Mouse (Mus musculus): ENCODE results near the gene Hnrnpf. TPM values are rescaled to one million over a fixed set of nuclear protein-coding genes. Genes with fewer than 3 reads are reported as not detected.

Hnrnpf gene
- 77.0 and 125 TPM in 2 replicates for polyA plus RNA-seq (2012; ENCODE audit: low replicate concordance)

GRCm38 (mm10) chr6:117900126-117901080 is at the start of gene Hnrnpf:
Gene Hnrnpf, plus strand, starts transcription at chr6:117900324.

GRCm38 (mm10) chr6:117861848-117862247 is 38.3 kb upstream of the Hnrnpf start, which contains the start of gene Zfp239:
Gene Zfp239, plus strand, starts transcription at chr6:117862100.

GRCm38 (mm10) chr6:117937222-117937932 is 37.3 kb downstream of the Hnrnpf start, which contains the start of gene Fxyd4:
Gene Fxyd4, minus strand, starts transcription at chr6:117937692.

Other genes starting within 250 kb of the Hnrnpf start
- 1.7 and 10.4 TPM in 2 replicates for gene Zfp637, start 59.1 kb upstream of the Hnrnpf start, polyA plus RNA-seq (2012; ENCODE audit: low replicate concordance)
- gene Zfp239, start 38.2 kb upstream of the Hnrnpf start, polyA plus RNA-seq (2012; ENCODE audit: low replicate concordance) = 0.43 and 0.68 TPM in 2 replicates
- gene Fxyd4, start 37.4 kb downstream of the Hnrnpf start, polyA plus RNA-seq (2012; ENCODE audit: low replicate concordance) = not detected in 2 replicates
- gene Rasgef1a, start 111.1 kb downstream of the Hnrnpf start, polyA plus RNA-seq (2012; ENCODE audit: low replicate concordance) = 0.15 and 0.18 TPM in 2 replicates
- gene Csgalnact2, start 238.8 kb downstream of the Hnrnpf start, polyA plus RNA-seq (2012; ENCODE audit: low replicate concordance) = 4.7 and 6.8 TPM in 2 replicates

Data from leukemia stem cell, adult 10-12 weeks (primary cell).